Mouse (Mus musculus) left cerebral cortex, adult 2 months (tissue): Measurements from ENCODE around the gene Ptrh1. TPM values are rescaled to one million over a fixed set of nuclear protein-coding genes. Genes with fewer than 3 reads are reported as not detected.

Experiments used
- DNase-seq, 2 experiments: peaks; one replicate each; pipeline ENCODE4 v3.0.0; 2021 to 2022; ENCODE audit warnings: low spot score in 2 of 2, mixed read lengths in 1 of 2; ENCODE audit errors: extremely low spot score in 1 of 2
- H3K27ac ChIP-seq: fragments of 200-600 bp; 2 replicates; pipeline ENCODE4 v1.8.1; 2022
- H3K4me3 ChIP-seq: fragments of 200-600 bp; 2 replicates; pipeline ENCODE4 v1.8.1; 2022
- CTCF ChIP-seq: fragments of 200-600 bp; IDR thresholded peaks from 2 replicates; pipeline ENCODE4 v1.8.1; 2022; ENCODE audit warnings: antibody characterized with exemption, mild to moderate bottlenecking, moderate library complexity
- intact Hi-C: fragments of 180-260 bp; cut with DNase I; formaldehyde crosslinking; loops from one replicate; pipeline ENCODE4 v1.15.1; 2025
- total RNA-seq, 2 experiments: library from RNA; stranded (reverse); gene quantifications; 2 replicates each; pipeline ENCODE4 v1.2.3; 2021

Ptrh1 gene
- total RNA-seq, 2 experiments from 2014 or later = 7.9 to 9.3 TPM

- intact Hi-C loops = loop anchor here (5.0 kb wide), 1 partner anchor 126 kb away; no protein-coding TSS in a partner anchor
- H3K4me3 ChIP-seq = no peak overlapping the region
- H3K27ac ChIP-seq = peak overlapping the region; percentile 28; the same call in 1 of the 2 replicates
- DNase-seq = no peak
- no peak for TF ChIP-seq CTCF
Observed at GRCm38 (mm10) chr2:32758503-32758902, 17.1 kb upstream of the Ptrh1 start.

- Histone ChIP-seq H3K4me3 (no peak overlapping the region), H3K27ac (no peak overlapping the region)
- no peak for DNase-seq
- no peak for TF ChIP-seq CTCF
- intact Hi-C loops = loop anchor here (5.0 kb wide), 1 partner anchor 127 kb away; no protein-coding TSS in a partner anchor
Observed at GRCm38 (mm10) chr2:32759001-32759400, 16.6 kb upstream of the Ptrh1 start.

GRCm38 (mm10) chr2:32761361-32761760 is 14.2 kb upstream of the Ptrh1 start:
- 0 out of 2 replicates have a peak overlapping the region, but pooled peaks have one; percentile 24 for H3K27ac ChIP-seq
- H3K4me3 ChIP-seq = no peak overlapping the region
- TF ChIP-seq CTCF = no peak; the same call in 1 of the 2 replicates
- intact Hi-C loops = no loop called here
- peak in 1 of 2 experiments; percentile 56 for DNase-seq

GRCm38 (mm10) chr2:32761859-32762258 is 13.7 kb upstream of the Ptrh1 start:
- Histone ChIP-seq H3K27ac (0 out of 2 replicates have a peak overlapping the region, but pooled peaks have one; percentile 24), H3K4me3 (no peak overlapping the region)
- TF ChIP-seq CTCF = no peak
- intact Hi-C loops = no loop called here
- no peak for DNase-seq

GRCm38 (mm10) chr2:32763353-32763752 is 12.2 kb upstream of the Ptrh1 start:
- Histone ChIP-seq H3K27ac (no peak overlapping the region), H3K4me3 (no peak overlapping the region)
- intact Hi-C loops = no loop called here
- peak; percentile 36 for TF ChIP-seq CTCF
- no peak for DNase-seq

- no peak for TF ChIP-seq CTCF
- no peak for DNase-seq
- intact Hi-C loops = no loop called here
- H3K27ac ChIP-seq = no peak overlapping the region
- no peak overlapping the region for H3K4me3 ChIP-seq
Observed at GRCm38 (mm10) chr2:32767241-32767640, 8.3 kb upstream of the Ptrh1 start.

- Histone ChIP-seq H3K27ac (no peak overlapping the region), H3K4me3 (no peak overlapping the region)
- no peak for DNase-seq
- intact Hi-C loops = no loop called here
- TF ChIP-seq CTCF = no peak
Observed at GRCm38 (mm10) chr2:32768661-32769285, 6.8 kb upstream of the Ptrh1 start.

GRCm38 (mm10) chr2:32769327-32770085 is 6.1 kb upstream of the Ptrh1 start:
- no peak for TF ChIP-seq CTCF
- no peak for DNase-seq
- intact Hi-C loops = no loop called here
- Histone ChIP-seq H3K4me3 (no peak overlapping the region), H3K27ac (no peak overlapping the region)

- no peak overlapping the region for H3K27ac ChIP-seq
- H3K4me3 ChIP-seq = no peak overlapping the region
- TF ChIP-seq CTCF = no peak
- intact Hi-C loops = no loop called here
- no peak for DNase-seq
Observed at GRCm38 (mm10) chr2:32771886-32772285, 3.7 kb upstream of the Ptrh1 start.

- H3K4me3 ChIP-seq = no peak overlapping the region
- no peak for DNase-seq
- intact Hi-C loops = no loop called here
- no peak for TF ChIP-seq CTCF
- H3K27ac ChIP-seq = no peak overlapping the region
Observed at GRCm38 (mm10) chr2:32772626-32773279, 2.8 kb upstream of the Ptrh1 start.

GRCm38 (mm10) chr2:32776192-32776591 is 606 bp downstream of the Ptrh1 start:
- H3K27ac ChIP-seq = no peak overlapping the region; the same call in 1 of the 2 replicates
- TF ChIP-seq CTCF = no peak
- peak overlapping the region; percentile 84 for H3K4me3 ChIP-seq
- DNase-seq = no peak
- intact Hi-C loops = loop anchor here (5.0 kb wide), 2 partner anchors 136 to 151 kb away; no protein-coding TSS in a partner anchor

- Histone ChIP-seq H3K27ac (no peak overlapping the region), H3K4me3 (no peak overlapping the region)
- TF ChIP-seq CTCF = no peak
- DNase-seq = no peak
- intact Hi-C loops = loop anchor here (5.0 kb wide), 2 partner anchors 134 to 149 kb away; no protein-coding TSS in a partner anchor
Observed at GRCm38 (mm10) chr2:32778081-32778480, 2.5 kb downstream of the Ptrh1 start.
